In genomic region chr3:126714281-126714680, GRCm38 (mm10) we compare ENCODE assay signal across 23 mouse cellular contexts.
DNase-seq lines count a peak whose midpoint lies in the region; ATAC-seq and TF ChIP-seq lines count a peak whose summit lies in the region.
"Had no signal": no experiment of that assay in that cellular context is flagged by ENCODE, and none has a peak within 500 bp of the region (broad histone marks: within the 10 kb centered on the region; RNA-seq: fewer than 3 reads in every experiment).

No protein-coding gene starts in this region.

- H3K36me3 ChIP-seq in midbrain, embryonic 11.5 days (ENCODE audit: control insufficient read depth, insufficient read depth, low read length) = no peaks in the 10 kb centered on the region
- no peaks in the 10 kb centered on the region for H3K36me3 ChIP-seq in midbrain, embryonic 13.5 days
- no peaks in the 10 kb centered on the region for H3K36me3 ChIP-seq in hindbrain, embryonic 14.5 days (replicated peaks; ENCODE audit: control insufficient read depth, insufficient read depth)
- H3K36me3 ChIP-seq: embryonic facial prominence, embryonic 10.5 days; embryonic facial prominence, embryonic 12.5 days; forebrain, embryonic 10.5 days; forebrain, embryonic 12.5 days; G1E had no signal

- no peak for TF ChIP-seq CTCF in embryonic fibroblast, embryonic 13.5 days (IDR thresholded peaks at IDR 0.05; ENCODE audit: borderline replicate concordance, insufficient read depth, low read length)

- H3K27me3 ChIP-seq in midbrain, embryonic 11.5 days (ENCODE audit: control insufficient read depth, insufficient read depth, low read length) = no peaks in the 10 kb centered on the region
- no peaks in the 10 kb centered on the region for H3K27me3 ChIP-seq in midbrain, embryonic 13.5 days
- no peaks in the 10 kb centered on the region for H3K27me3 ChIP-seq in hindbrain, embryonic 14.5 days (ENCODE audit: control insufficient read depth, insufficient read depth, low read length)
- H3K27me3 ChIP-seq: CH12.LX; embryonic facial prominence, embryonic 12.5 days; forebrain, embryonic 12.5 days had no signal

- no peak overlapping the region for H3K4me3 ChIP-seq in midbrain, embryonic 11.5 days (ENCODE audit: low read depth, low read length)
- no peak overlapping the region for H3K4me3 ChIP-seq in midbrain, embryonic 13.5 days (replicated peaks)
- H3K4me3 ChIP-seq in embryonic fibroblast, embryonic 13.5 days (ENCODE audit: insufficient read depth, low read length) = no peak overlapping the region
- H3K4me3 ChIP-seq in hindbrain, embryonic 14.5 days (replicated peaks; ENCODE audit: low read length) = no peak overlapping the region
- H3K4me3 ChIP-seq: embryonic facial prominence, embryonic 10.5 days; embryonic facial prominence, embryonic 12.5 days; erythroblast, embryonic 14.5 days; forebrain, embryonic 10.5 days; forebrain, embryonic 12.5 days had no signal

- no peak overlapping the region for H3K4me2 ChIP-seq in midbrain, embryonic 11.5 days
- no peak overlapping the region for H3K4me2 ChIP-seq in midbrain, embryonic 13.5 days (replicated peaks)
- H3K4me2 ChIP-seq in hindbrain, embryonic 14.5 days (replicated peaks) = no peak overlapping the region
- H3K4me2 ChIP-seq: embryonic facial prominence, embryonic 12.5 days; forebrain, embryonic 12.5 days had no signal

- WGBS in midbrain, embryonic 11.5 days = 83% methylated on average over 1 of the region's 1 CpGs
- WGBS in midbrain, embryonic 13.5 days = 86% methylated on average over 1 of the region's 1 CpGs
- WGBS in hindbrain, embryonic 14.5 days = 63% methylated on average over 1 of the region's 1 CpGs

- H3K27ac ChIP-seq in midbrain, embryonic 11.5 days (ENCODE audit: low read depth, low read length) = no peak overlapping the region
- H3K27ac ChIP-seq in midbrain, embryonic 13.5 days = no peak overlapping the region
- 0 out of 2 replicates have a peak overlapping the region, but pooled peaks have one; percentile 39 for H3K27ac ChIP-seq in embryonic fibroblast, embryonic 13.5 days (ENCODE audit: insufficient read depth, low read length)
- no peak overlapping the region for H3K27ac ChIP-seq in hindbrain, embryonic 14.5 days
- H3K27ac ChIP-seq: embryonic facial prominence, embryonic 10.5 days; embryonic facial prominence, embryonic 12.5 days; forebrain, embryonic 10.5 days; forebrain, embryonic 12.5 days had no signal

- no peaks in the 10 kb centered on the region for H3K4me1 ChIP-seq in midbrain, embryonic 11.5 days (ENCODE audit: control insufficient read depth, insufficient read depth, low read length)
- H3K4me1 ChIP-seq in midbrain, embryonic 13.5 days (replicated peaks) = no peaks in the 10 kb centered on the region
- H3K4me1 ChIP-seq in embryonic fibroblast, embryonic 13.5 days (ENCODE audit: control insufficient read depth, insufficient read depth, low read length) = peaks cover 12% of the 10 kb centered on the region
- no peaks in the 10 kb centered on the region for H3K4me1 ChIP-seq in hindbrain, embryonic 14.5 days (replicated peaks; ENCODE audit: control insufficient read depth, insufficient read depth, low read length)
- H3K4me1 ChIP-seq: embryonic facial prominence, embryonic 10.5 days; embryonic facial prominence, embryonic 12.5 days; forebrain, embryonic 10.5 days; forebrain, embryonic 12.5 days had no signal

- H3K9ac ChIP-seq in midbrain, embryonic 11.5 days (ENCODE audit: low read length) = no peak overlapping the region
- H3K9ac ChIP-seq in midbrain, embryonic 13.5 days (replicated peaks) = no peak overlapping the region
- no peak overlapping the region for H3K9ac ChIP-seq in hindbrain, embryonic 14.5 days
- H3K9ac ChIP-seq: embryonic facial prominence, embryonic 12.5 days; forebrain, embryonic 12.5 days had no signal

- H3K9me3 ChIP-seq in midbrain, embryonic 11.5 days (ENCODE audit: control insufficient read depth, low read length) = no peaks in the 10 kb centered on the region
- no peaks in the 10 kb centered on the region for H3K9me3 ChIP-seq in midbrain, embryonic 13.5 days
- no peaks in the 10 kb centered on the region for H3K9me3 ChIP-seq in hindbrain, embryonic 14.5 days (ENCODE audit: control insufficient read depth, low read length)
- H3K9me3 ChIP-seq: embryonic facial prominence, embryonic 10.5 days; embryonic facial prominence, embryonic 12.5 days; forebrain, embryonic 10.5 days; forebrain, embryonic 12.5 days had no signal

- peak; percentile 74; the same call in 1 of the 2 replicates for ATAC-seq in cerebellum, adult (ENCODE audit: insufficient number of reproducible peaks, low FRiP score, low TSS enrichment)
- ATAC-seq in midbrain, embryonic 11.5 days (ENCODE audit: low FRiP score) = no peak
- ATAC-seq in midbrain, embryonic 13.5 days = no peak
- no peak for ATAC-seq in hindbrain, embryonic 14.5 days (ENCODE audit: low FRiP score)
- ATAC-seq: CD4-positive, CD25-positive, alpha-beta regulatory T cell, adult 4 months; forebrain, embryonic 14.5 days; forebrain, embryonic 16.5 days had no signal

- DNase-seq in cerebellum, postnatal 36 days = no peak
- peak; percentile 63 for DNase-seq in cerebellum, adult 9-10 months
- no peak for DNase-seq in cerebellum, adult 9-11 months
- peak; percentile 54 for DNase-seq in midbrain, embryonic 11.5 days (ENCODE audit: low spot score, missing footprints)
- DNase-seq in hindbrain, embryonic 14.5 days (ENCODE audit: low spot score) = no peak
- DNase-seq: adrenal gland, adult 2 months; adrenal gland, postnatal 10 days; adrenal gland, postnatal 25 days; B cell, adult 2 months; cerebellum, adult 11-12 months had no signal

- no peak for TF ChIP-seq POLR2A in embryonic fibroblast, embryonic 13.5 days (IDR thresholded peaks at IDR 0.05; ENCODE audit: low read depth, low read length)

Comparison
In these comparisons a context has a peak if more than half of its experiments do, and no peak if none do; other contexts are left out.
1. DNase-seq: peak in cerebellum, adult 9-10 months (single experiment) and midbrain, embryonic 11.5 days (single experiment); none in cerebellum, postnatal 36 days (0 of 2), cerebellum, adult 9-11 months (single experiment) and hindbrain, embryonic 14.5 days (single experiment).